Mouse (Mus musculus): ENCODE results near the gene Ltk.

The Ltk gene

GRCm38 (mm10) chr2:119760251-119760650, at the start of gene Ltk:
Gene Ltk, minus strand, starts transcription at chr2:119760431.
- no peak for DNase-seq

- DNase-seq, result no peak
Observed at GRCm38 (mm10) chr2:119808881-119809280, 48.6 kb upstream of the Ltk start.

GRCm38 (mm10) chr2:119808438-119808837, 48.2 kb upstream of the Ltk start:
- no peak for DNase-seq

- DNase-seq, result no peak
Observed at GRCm38 (mm10) chr2:119805536-119805935, 45.3 kb upstream of the Ltk start.

GRCm38 (mm10) chr2:119804776-119805175, 44.5 kb upstream of the Ltk start:
- DNase-seq, result no peak

- DNase-seq, result no peak
Observed at GRCm38 (mm10) chr2:119804275-119804628, 44.0 kb upstream of the Ltk start.

- DNase-seq, result no peak
Observed at GRCm38 (mm10) chr2:119803618-119804274, 43.5 kb upstream of the Ltk start.

- DNase-seq, result no peak
Observed at GRCm38 (mm10) chr2:119802767-119803617, 42.8 kb upstream of the Ltk start.

GRCm38 (mm10) chr2:119800876-119801846, 40.9 kb upstream of the Ltk start:
- no peak for DNase-seq

GRCm38 (mm10) chr2:119799961-119800550, 39.8 kb upstream of the Ltk start:
- peak; percentile 25 for DNase-seq

GRCm38 (mm10) chr2:119799181-119799960, 39.1 kb upstream of the Ltk start:
- DNase-seq, result peak; percentile 43

- DNase-seq, result peak; percentile 83
Observed at GRCm38 (mm10) chr2:119798246-119798927, 38.2 kb upstream of the Ltk start.

GRCm38 (mm10) chr2:119797279-119797783, 37.1 kb upstream of the Ltk start, which contains the start of gene Tyro3:
Gene Tyro3, plus strand, starts transcription at chr2:119797733.
- no peak for DNase-seq

- DNase-seq, result no peak
Observed at GRCm38 (mm10) chr2:119789996-119790395, 29.8 kb upstream of the Ltk start.

- DNase-seq, result peak; percentile 82
Observed at GRCm38 (mm10) chr2:119787206-119787883, 27.1 kb upstream of the Ltk start, which contains the start of gene Rpap1. Gene Rpap1, minus strand, starts transcription at chr2:119787537.

GRCm38 (mm10) chr2:119767246-119767645, 7.0 kb upstream of the Ltk start:
- DNase-seq, result peak; percentile 9

- no peak for DNase-seq
Observed at GRCm38 (mm10) chr2:119763924-119764323, 3.7 kb upstream of the Ltk start.

GRCm38 (mm10) chr2:119762276-119762675, 2.0 kb upstream of the Ltk start:
- no peak for DNase-seq

- peak; percentile 7 for DNase-seq
Observed at GRCm38 (mm10) chr2:119758844-119759835, 1.1 kb downstream of the Ltk start.
